Mouse (Mus musculus): ENCODE results near the gene Cldn14. TPM values are rescaled to one million over a fixed set of nuclear protein-coding genes. Genes with fewer than 3 reads are reported as not detected.

Cldn14 gene
- polyA plus RNA-seq, 1 experiment from 2014 or later: not detected

GRCm38 (mm10) chr16:93890948-93891604 is 117.6 kb downstream of the Cldn14 start:
- H3K4me1 ChIP-seq (ENCODE audit: control insufficient read depth in 2 of 2, insufficient read depth in 2 of 2, low read length in 2 of 2): no peaks in the 10 kb centered on the region
- H3K27ac ChIP-seq (replicated peaks in 1 of 2; ENCODE audit: control insufficient read depth in 1 of 2, insufficient read depth in 1 of 2, low read depth in 2 of 2, low read length in 2 of 2): no peak overlapping the region
- H3K4me2 ChIP-seq (ENCODE audit: low read length): no peak overlapping the region
- ATAC-seq (ENCODE audit: insufficient number of reproducible peaks, insufficient read depth, low FRiP score, low read depth): no peak
- H3K36me3 ChIP-seq (ENCODE audit: control insufficient read depth, insufficient read depth, low read length): peaks cover 86% of the 10 kb centered on the region
- 73% methylated on average over 12 of the region's 12 CpGs for WGBS
- no peak overlapping the region for H3K9ac ChIP-seq (ENCODE audit: low read length)
- no peak overlapping the region for H3K4me3 ChIP-seq (ENCODE audit: control insufficient read depth in 1 of 2, insufficient read depth in 1 of 2, low read depth in 1 of 2, low read length in 2 of 2)
- no peaks in the 10 kb centered on the region for H3K27me3 ChIP-seq (ENCODE audit: control insufficient read depth, insufficient read depth, low read length)
- H3K9me3 ChIP-seq (ENCODE audit: control insufficient read depth, low read length): no peaks in the 10 kb centered on the region

- Histone ChIP-seq H3K9ac (ENCODE audit: low read length) (no peak overlapping the region), H3K4me1 (ENCODE audit: control insufficient read depth in 2 of 2, insufficient read depth in 2 of 2, low read length in 2 of 2) (peaks cover 0 to 7% of the 10 kb centered on the region in 2 experiments; a peak in 3 of 4 replicates), H3K9me3 (ENCODE audit: control insufficient read depth, low read length) (no peaks in the 10 kb centered on the region), H3K4me3 (ENCODE audit: control insufficient read depth in 1 of 2, insufficient read depth in 1 of 2, low read depth in 1 of 2, low read length in 2 of 2) (no peak overlapping the region), H3K27me3 (ENCODE audit: control insufficient read depth, insufficient read depth, low read length) (no peaks in the 10 kb centered on the region), H3K4me2 (ENCODE audit: low read length) (no peak overlapping the region), H3K36me3 (ENCODE audit: control insufficient read depth, insufficient read depth, low read length) (peaks cover 68% of the 10 kb centered on the region), H3K27ac (replicated peaks in 1 of 2; ENCODE audit: control insufficient read depth in 1 of 2, insufficient read depth in 1 of 2, low read depth in 2 of 2, low read length in 2 of 2) (no peak overlapping the region)
- no peak for ATAC-seq (ENCODE audit: insufficient number of reproducible peaks, insufficient read depth, low FRiP score, low read depth)
- WGBS: 87% methylated on average over 6 of the region's 6 CpGs
Observed at GRCm38 (mm10) chr16:93888481-93888880, 120.2 kb downstream of the Cldn14 start.

GRCm38 (mm10) chr16:93884722-93885113 is 123.9 kb downstream of the Cldn14 start:
- Histone ChIP-seq H3K36me3 (ENCODE audit: control insufficient read depth, insufficient read depth, low read length) (peaks cover 30% of the 10 kb centered on the region), H3K27me3 (ENCODE audit: control insufficient read depth, insufficient read depth, low read length) (no peaks in the 10 kb centered on the region), H3K9ac (ENCODE audit: low read length) (peak overlapping the region; percentile 82), H3K27ac (replicated peaks in 1 of 2; ENCODE audit: control insufficient read depth in 1 of 2, insufficient read depth in 1 of 2, low read depth in 2 of 2, low read length in 2 of 2) (no peak overlapping the region), H3K4me1 (ENCODE audit: control insufficient read depth in 2 of 2, insufficient read depth in 2 of 2, low read length in 2 of 2) (peaks cover 0 to 7% of the 10 kb centered on the region in 2 experiments; a peak in 3 of 4 replicates), H3K4me2 (ENCODE audit: low read length) (peak overlapping the region; percentile 93), H3K9me3 (ENCODE audit: control insufficient read depth, low read length) (no peaks in the 10 kb centered on the region), H3K4me3 (ENCODE audit: control insufficient read depth in 1 of 2, insufficient read depth in 1 of 2, low read depth in 1 of 2, low read length in 2 of 2) (peak overlapping the region; percentile 82 to 90)
- 61% methylated on average over 5 of the region's 5 CpGs for WGBS
- no peak for ATAC-seq (ENCODE audit: insufficient number of reproducible peaks, insufficient read depth, low FRiP score, low read depth)

- peaks cover 0 to 7% of the 10 kb centered on the region in 2 experiments; a peak in 3 of 4 replicates for H3K4me1 ChIP-seq (ENCODE audit: control insufficient read depth in 2 of 2, insufficient read depth in 2 of 2, low read length in 2 of 2)
- H3K27ac ChIP-seq (replicated peaks in 1 of 2; ENCODE audit: control insufficient read depth in 1 of 2, insufficient read depth in 1 of 2, low read depth in 2 of 2, low read length in 2 of 2): no peak overlapping the region
- no peaks in the 10 kb centered on the region for H3K27me3 ChIP-seq (ENCODE audit: control insufficient read depth, insufficient read depth, low read length)
- H3K4me2 ChIP-seq (ENCODE audit: low read length): peak overlapping the region; percentile 93
- peak overlapping the region; percentile 82 to 90 for H3K4me3 ChIP-seq (ENCODE audit: control insufficient read depth in 1 of 2, insufficient read depth in 1 of 2, low read depth in 1 of 2, low read length in 2 of 2)
- H3K9me3 ChIP-seq (ENCODE audit: control insufficient read depth, low read length): no peaks in the 10 kb centered on the region
- H3K9ac ChIP-seq (ENCODE audit: low read length): peak overlapping the region; percentile 82
- 2% methylated on average over 43 of the region's 43 CpGs for WGBS
- ATAC-seq (ENCODE audit: insufficient number of reproducible peaks, insufficient read depth, low FRiP score, low read depth): no peak; the same call in 1 of the 2 replicates
- H3K36me3 ChIP-seq (ENCODE audit: control insufficient read depth, insufficient read depth, low read length): peaks cover 25% of the 10 kb centered on the region
Observed at GRCm38 (mm10) chr16:93884086-93884721, 124.4 kb downstream of the Cldn14 start.

GRCm38 (mm10) chr16:93883423-93884085 is 125.1 kb downstream of the Cldn14 start, which contains the start of gene Chaf1b:
Gene Chaf1b (plus strand): TSS chr16:93883901.
- Histone ChIP-seq H3K4me3 (ENCODE audit: control insufficient read depth in 1 of 2, insufficient read depth in 1 of 2, low read depth in 1 of 2, low read length in 2 of 2) (peak within 1 kb of the TSS; percentile 82 to 90), H3K9me3 (ENCODE audit: control insufficient read depth, low read length) (no peaks in the 10 kb centered on the region), H3K9ac (ENCODE audit: low read length) (peak within 1 kb of the TSS; percentile 82), H3K27ac (replicated peaks in 1 of 2; ENCODE audit: control insufficient read depth in 1 of 2, insufficient read depth in 1 of 2, low read depth in 2 of 2, low read length in 2 of 2) (no peak within 1 kb of the TSS), H3K4me2 (ENCODE audit: low read length) (peak within 1 kb of the TSS; percentile 93), H3K27me3 (ENCODE audit: control insufficient read depth, insufficient read depth, low read length) (no peaks in the 10 kb centered on the region), H3K36me3 (ENCODE audit: control insufficient read depth, insufficient read depth, low read length) (peaks cover 19% of the 10 kb centered on the region), H3K4me1 (ENCODE audit: control insufficient read depth in 2 of 2, insufficient read depth in 2 of 2, low read length in 2 of 2) (peaks cover 0 to 7% of the 10 kb centered on the region in 2 experiments; a peak in 3 of 4 replicates)
- WGBS: under 1% methylated on average over 53 of the region's 54 CpGs
- ATAC-seq (ENCODE audit: insufficient number of reproducible peaks, insufficient read depth, low FRiP score, low read depth): peak; percentile 94

GRCm38 (mm10) chr16:93877612-93878380 is 130.8 kb downstream of the Cldn14 start:
- WGBS: 68% methylated on average over 6 of the region's 6 CpGs
- Histone ChIP-seq H3K9ac (ENCODE audit: low read length) (no peak overlapping the region), H3K27ac (replicated peaks in 1 of 2; ENCODE audit: control insufficient read depth in 1 of 2, insufficient read depth in 1 of 2, low read depth in 2 of 2, low read length in 2 of 2) (0 out of 4 replicates have a peak overlapping the region, but pooled peaks of 1 of the 2 experiments have one; percentile 24), H3K36me3 (ENCODE audit: control insufficient read depth, insufficient read depth, low read length) (peaks cover 46% of the 10 kb centered on the region), H3K4me3 (ENCODE audit: control insufficient read depth in 1 of 2, insufficient read depth in 1 of 2, low read depth in 1 of 2, low read length in 2 of 2) (no peak overlapping the region), H3K27me3 (ENCODE audit: control insufficient read depth, insufficient read depth, low read length) (no peaks in the 10 kb centered on the region), H3K4me1 (ENCODE audit: control insufficient read depth in 2 of 2, insufficient read depth in 2 of 2, low read length in 2 of 2) (no peaks in the 10 kb centered on the region), H3K4me2 (ENCODE audit: low read length) (no peak overlapping the region), H3K9me3 (ENCODE audit: control insufficient read depth, low read length) (no peaks in the 10 kb centered on the region)
- ATAC-seq (ENCODE audit: insufficient number of reproducible peaks, insufficient read depth, low FRiP score, low read depth): no peak

GRCm38 (mm10) chr16:93874841-93875240 is 133.8 kb downstream of the Cldn14 start:
- no peaks in the 10 kb centered on the region for H3K27me3 ChIP-seq (ENCODE audit: control insufficient read depth, insufficient read depth, low read length)
- WGBS: 88% methylated on average over 13 of the region's 13 CpGs
- H3K36me3 ChIP-seq (ENCODE audit: control insufficient read depth, insufficient read depth, low read length): peaks cover 76% of the 10 kb centered on the region
- ATAC-seq (ENCODE audit: insufficient number of reproducible peaks, insufficient read depth, low FRiP score, low read depth): no peak
- no peaks in the 10 kb centered on the region for H3K9me3 ChIP-seq (ENCODE audit: control insufficient read depth, low read length)
- no peak overlapping the region for H3K9ac ChIP-seq (ENCODE audit: low read length)
- no peak overlapping the region for H3K27ac ChIP-seq (replicated peaks in 1 of 2; ENCODE audit: control insufficient read depth in 1 of 2, insufficient read depth in 1 of 2, low read depth in 2 of 2, low read length in 2 of 2)
- H3K4me1 ChIP-seq (ENCODE audit: control insufficient read depth in 2 of 2, insufficient read depth in 2 of 2, low read length in 2 of 2): no peaks in the 10 kb centered on the region
- no peak overlapping the region for H3K4me3 ChIP-seq (ENCODE audit: control insufficient read depth in 1 of 2, insufficient read depth in 1 of 2, low read depth in 1 of 2, low read length in 2 of 2)
- no peak overlapping the region for H3K4me2 ChIP-seq (ENCODE audit: low read length)

All from heart, embryonic 14.5 days (tissue).